Mouse (Mus musculus): ENCODE measurements around the gene Sprr2f.

The Sprr2f gene

GRCm38 (mm10) chr3:92364887-92365286 is at the start of gene Sprr2f:
Gene Sprr2f, plus strand, starts transcription at chr3:92365187.
- no peak for DNase-seq (ENCODE audit: low spot score in 2 of 2)

GRCm38 (mm10) chr3:92316320-92316719 is 48.7 kb upstream of the Sprr2f start, which contains the start of gene Sprr2b:
Gene Sprr2b, plus strand, starts transcription at chr3:92316620.
- no peak for DNase-seq (ENCODE audit: low spot score in 2 of 2)

GRCm38 (mm10) chr3:92317384-92317783 is 47.6 kb upstream of the Sprr2f start:
- DNase-seq (ENCODE audit: low spot score in 2 of 2), result no peak

GRCm38 (mm10) chr3:92336278-92336677 is 28.7 kb upstream of the Sprr2f start:
- DNase-seq (ENCODE audit: low spot score in 2 of 2), result no peak

- DNase-seq (ENCODE audit: low spot score in 2 of 2), result no peak
These were observed 26.1 kb upstream of the Sprr2f start, which contains the start of gene Sprr2d for GRCm38 (mm10) chr3:92338840-92339239. Gene Sprr2d, plus strand, starts transcription at chr3:92339140.

GRCm38 (mm10) chr3:92351843-92352242 is 13.1 kb upstream of the Sprr2f start, which contains the start of gene Sprr2e:
Gene Sprr2e, plus strand, starts transcription at chr3:92352143.
- DNase-seq (ENCODE audit: low spot score in 2 of 2), result no peak

DNA sequence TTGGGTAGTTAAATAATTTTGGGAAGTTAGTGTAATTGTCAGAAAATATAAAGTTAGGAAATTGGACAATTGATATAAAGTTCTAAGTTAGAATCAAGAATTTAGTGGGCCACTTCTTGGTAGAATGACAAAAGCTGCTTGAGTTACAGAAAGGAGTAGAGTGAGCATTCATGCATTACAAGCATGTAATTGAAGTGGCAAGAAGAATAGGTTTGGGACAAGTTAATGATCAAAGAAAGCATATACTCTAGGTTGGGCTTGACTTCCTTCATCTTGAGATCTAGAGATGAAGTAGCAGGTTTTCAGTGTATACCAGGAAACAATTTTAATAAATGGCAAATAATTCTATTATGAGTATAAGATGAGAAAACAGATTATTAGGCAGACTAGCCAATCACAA is 3.4 kb upstream of the Sprr2f start:
- no peak for DNase-seq (ENCODE audit: low spot score in 2 of 2)

DNA sequence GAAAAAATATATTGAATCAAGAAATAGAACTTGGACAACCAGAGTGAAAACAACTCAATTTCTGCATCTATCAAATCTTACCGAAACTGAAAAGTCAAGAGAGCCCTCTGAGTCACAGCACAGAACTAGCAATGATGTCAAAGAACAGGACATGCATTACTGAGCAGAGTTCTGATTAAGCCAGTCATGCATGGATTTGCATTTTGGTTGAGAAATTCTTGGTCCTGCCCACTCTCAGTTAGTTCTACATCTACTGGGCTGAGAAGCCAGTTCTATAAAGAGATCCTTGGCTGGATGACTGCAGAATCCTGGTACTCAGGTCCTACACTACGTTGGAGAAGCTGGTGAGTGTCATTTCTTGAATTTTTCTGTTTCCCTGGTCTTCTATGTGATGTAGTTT is 8.6 kb downstream of the Sprr2f start:
- DNase-seq (ENCODE audit: low spot score in 2 of 2), result no peak

DNA sequence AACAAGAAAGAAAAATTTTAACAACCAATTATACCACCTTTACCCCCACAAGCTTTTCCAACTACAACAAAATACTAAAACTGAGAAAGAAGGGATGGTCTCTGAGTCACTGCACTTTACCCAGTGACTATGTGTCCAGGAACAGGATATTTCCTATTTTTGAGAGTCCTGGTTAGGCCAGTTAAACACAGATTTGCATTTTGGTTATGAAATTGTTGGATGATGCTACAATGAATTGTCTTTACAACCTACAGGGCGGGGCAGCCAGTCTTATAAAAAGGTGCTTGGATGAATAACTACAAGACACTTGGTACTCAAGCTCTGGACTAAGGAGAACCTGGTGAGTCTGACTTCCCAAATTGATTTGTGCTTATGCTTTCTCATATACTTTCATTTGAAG is 20.4 kb downstream of the Sprr2f start, which contains the start of gene Sprr2h:
TSS of gene Sprr2h (plus strand) at position 301 of the 400 bp plus-strand sequence.
- DNase-seq (ENCODE audit: low spot score in 2 of 2), result no peak

DNA sequence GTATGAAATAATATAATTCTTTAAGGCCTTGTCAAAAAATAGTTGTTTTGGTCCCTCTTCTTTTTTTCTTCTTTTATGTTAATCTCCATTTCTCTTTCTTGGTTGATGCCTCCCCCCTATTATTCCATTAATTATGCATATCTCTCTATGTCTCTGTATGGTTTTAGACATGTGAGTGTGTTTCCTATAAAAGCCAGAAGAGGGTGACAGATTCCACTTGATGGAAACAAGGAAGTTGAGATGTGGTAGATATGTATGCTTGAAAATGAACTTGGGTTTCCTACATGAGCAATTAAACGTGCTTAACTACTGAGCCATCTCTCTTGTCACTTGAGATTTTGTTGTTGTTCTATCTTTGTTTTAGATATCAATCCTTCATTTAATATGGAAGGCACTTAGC is 29.3 kb downstream of the Sprr2f start:
- DNase-seq (ENCODE audit: low spot score in 2 of 2), result no peak

- DNase-seq (ENCODE audit: low spot score in 2 of 2), result no peak
These were observed 42.7 kb downstream of the Sprr2f start, which contains the start of gene Sprr2i for GRCm38 (mm10) chr3:92407691-92408090. Gene Sprr2i, plus strand, starts transcription at chr3:92407991.

Data from spleen, postnatal 36 days (tissue).